1 mouse cellular context compared by ENCODE assay signal in genomic region chr5:134456503-134456962, GRCm38 (mm10).
TF ChIP-seq lines count a peak whose summit lies in the region.

Gene Gtf2ird1, minus strand, starts transcription at chr5:134456716.

TF ChIP-seq in CH12.LX, 34 proteins besides CTCF, POLR2A, EP300 and RAD21 (continued from another document):
- TF ChIP-seq NELFE (IDR thresholded peaks at IDR 0.05; ENCODE audit: low read depth, low read length) (0 out of 2 replicates have a peak, but pooled peaks have one; percentile 23), TBP (conservative IDR thresholded peaks at IDR 0.05; ENCODE audit: low read depth, low read length) (no peak), ZNF384 (IDR thresholded peaks at IDR 0.05; ENCODE audit: low read depth, low read length) (no peak), CHD2 (IDR thresholded peaks at IDR 0.05; ENCODE audit: low read length) (no peak; the same call in 1 of the 2 replicates), HCFC1 (IDR thresholded peaks at IDR 0.05; ENCODE audit: low read depth, low read length) (peak; percentile 28; the same call in 1 of the 2 replicates), USF1 (IDR thresholded peaks at IDR 0.05; ENCODE audit: low read depth, low read length) (no peak), KAT2A (IDR thresholded peaks at IDR 0.05; ENCODE audit: insufficient replicate concordance, low read length) (no peak), TCF12 (IDR thresholded peaks at IDR 0.05; ENCODE audit: low read depth, low read length) (0 out of 2 replicates have a peak, but pooled peaks have one; percentile 17)
